Mouse (Mus musculus) retina, embryonic 14.5 days (tissue): ENCODE results near the gene Gm14147.
"Not testable (repeated sequence)": the region's sequence is repeated elsewhere in the genome, so short reads cannot be mapped to it uniquely, and the experiment has no call there.

Experiments used
- DNase-seq: peaks from one replicate; pipeline ENCODE4 v3.0.0-alpha.2; 2015; ENCODE audit warnings: low spot score

Gene Gm14147

DNA sequence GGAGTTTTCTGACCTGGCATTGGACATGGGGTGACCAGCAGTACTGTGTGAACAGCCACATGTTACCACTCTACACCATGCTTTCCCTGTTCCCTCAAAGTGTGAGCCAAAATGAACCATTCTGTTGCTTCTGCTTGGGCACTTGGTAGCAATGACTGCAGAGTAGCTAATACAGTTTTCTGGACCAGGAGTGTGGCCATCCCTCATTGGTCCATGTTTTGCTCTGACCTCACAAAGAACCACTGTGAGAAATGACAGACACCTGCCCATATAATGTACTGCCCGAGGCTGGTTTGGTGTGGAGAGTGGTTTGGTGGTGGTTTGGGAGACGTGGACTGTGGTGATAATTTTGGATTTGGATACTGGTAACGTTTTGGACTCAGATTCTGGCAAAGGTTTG is at the start of gene Gm14147:
Gene Gm14147 (plus strand): TSS at position 301 of the 400 bp plus-strand sequence.
- DNase-seq = not testable (repeated sequence)

DNA sequence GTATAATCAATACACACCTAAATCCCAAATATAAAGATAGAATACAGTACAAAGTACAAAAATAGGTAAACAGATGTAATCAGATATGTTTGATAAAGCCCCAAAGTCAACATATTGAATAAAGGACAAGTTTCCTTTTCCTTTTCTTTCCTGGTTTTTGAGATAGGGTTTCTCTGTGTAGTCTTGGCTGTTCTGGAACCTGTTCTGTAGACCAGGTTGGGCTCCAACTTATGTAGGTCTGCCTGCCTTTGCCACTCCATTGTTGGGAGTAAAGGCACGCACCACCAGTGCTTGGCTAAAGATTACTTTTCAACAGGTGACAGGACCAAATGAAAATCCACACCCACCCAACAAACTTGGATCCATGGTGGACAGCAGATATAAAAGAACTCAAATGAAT is 41.4 kb upstream of the Gm14147 start:
- no peak for DNase-seq

DNA sequence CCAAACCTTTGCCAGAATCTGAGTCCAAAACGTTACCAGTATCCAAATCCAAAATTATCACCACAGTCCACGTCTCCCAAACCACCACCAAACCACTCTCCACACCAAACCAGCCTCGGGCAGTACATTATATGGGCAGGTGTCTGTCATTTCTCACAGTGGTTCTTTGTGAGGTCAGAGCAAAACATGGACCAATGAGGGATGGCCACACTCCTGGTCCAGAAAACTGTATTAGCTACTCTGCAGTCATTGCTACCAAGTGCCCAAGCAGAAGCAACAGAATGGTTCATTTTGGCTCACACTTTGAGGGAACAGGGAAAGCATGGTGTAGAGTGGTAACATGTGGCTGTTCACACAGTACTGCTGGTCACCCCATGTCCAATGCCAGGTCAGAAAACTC is 5.8 kb upstream of the Gm14147 start, which contains the start of gene Gm14151:
Gene Gm14151 (minus strand): TSS at position 101 of the 400 bp plus-strand sequence.
- DNase-seq = not testable (repeated sequence)
